Mouse (Mus musculus): ENCODE measurements at regions not wholly inside any gene's neighbourhood (a gene's known extent, or its start where the extent isn't known, plus 50 kb on each side); places are given as distances from the start of the nearest gene placed in this dataset.

DNA sequence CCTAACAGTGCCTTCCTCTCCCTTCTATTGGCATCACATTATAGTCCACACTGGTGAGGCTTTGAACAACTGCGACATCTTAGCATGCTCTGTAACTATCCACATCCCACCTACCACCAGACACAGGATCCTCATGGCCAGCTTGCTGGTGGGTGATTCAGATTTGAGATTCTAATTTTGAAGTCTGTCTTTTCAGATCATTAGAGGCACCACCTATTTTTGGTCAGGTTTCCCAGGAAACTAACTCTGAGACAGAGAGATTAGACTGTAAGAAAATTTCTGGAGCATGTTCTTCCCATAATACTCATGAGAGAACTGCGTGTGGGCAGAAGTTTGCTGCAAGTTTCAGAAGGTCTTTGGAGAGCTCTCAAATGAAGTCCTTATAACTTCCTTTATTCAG is 400.8 kb upstream of the Fbxo33 start:
- TF ChIP-seq EP300 (optimal IDR thresholded peaks at IDR 0.05) (no peak), CTCF (IDR thresholded peaks at IDR 0.05; ENCODE audit: low read depth) (no peak)
